Mouse (Mus musculus) spleen, postnatal 36 days (tissue): ENCODE measurements at regions not wholly inside any gene's neighbourhood (a gene's known extent, or its start where the extent isn't known, plus 50 kb on each side); places are given as distances from the start of the nearest gene placed in this dataset.

Experiments
- DNase-seq, 2 experiments: peaks; one replicate each; pipeline ENCODE4 v3.0.0; 2022; ENCODE audit warnings: low spot score in 2 of 2, mixed read lengths in 1 of 2

GRCm38 (mm10) chr1:72046072-72046471 lies 166.0 kb downstream of the Mreg start:
- no peak for DNase-seq

DNA sequence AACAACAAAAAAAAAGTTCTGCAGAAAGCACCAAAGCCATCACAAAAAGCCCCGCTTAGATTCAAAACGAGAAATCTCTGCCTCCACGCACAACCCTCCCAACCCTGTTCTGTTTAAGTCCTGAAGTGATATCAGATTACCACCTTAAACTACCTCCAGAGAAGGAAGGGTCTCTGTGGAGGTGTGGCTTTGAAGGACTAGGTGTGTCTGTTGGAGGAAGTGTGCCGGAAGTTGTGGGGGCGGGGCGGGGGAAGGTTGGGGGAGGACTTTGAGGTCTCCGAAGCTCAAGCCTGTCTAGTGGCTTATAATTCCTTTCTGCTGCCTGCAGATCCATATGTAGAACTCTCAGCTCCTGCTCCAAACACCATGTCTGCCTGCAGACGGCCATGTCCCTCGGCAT lies 173.6 kb downstream of the Mreg start:
- DNase-seq: no peak

GRCm38 (mm10) chr1:72036600-72036999 lies 175.5 kb downstream of the Mreg start:
- DNase-seq: no peak

DNA sequence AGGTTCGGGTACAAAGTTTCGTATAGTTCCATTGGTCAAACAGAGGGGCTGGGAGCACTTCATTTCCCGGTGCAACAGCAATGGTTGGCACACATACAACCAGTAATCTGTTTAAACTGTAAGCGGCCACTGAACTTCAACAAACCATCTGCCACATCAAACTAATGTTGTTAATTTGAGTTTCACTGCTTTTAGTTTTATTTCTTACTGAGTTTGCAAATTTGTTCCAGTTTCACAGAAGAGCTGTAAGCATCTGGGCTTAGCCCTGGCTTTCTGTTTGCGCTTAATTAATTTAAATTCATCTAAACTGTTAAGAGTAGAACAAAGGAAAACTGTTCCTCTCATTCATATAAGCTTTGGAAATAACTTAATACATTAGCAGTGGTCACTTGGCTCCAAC lies 176.0 kb downstream of the Mreg start:
- DNase-seq: no peak

DNA sequence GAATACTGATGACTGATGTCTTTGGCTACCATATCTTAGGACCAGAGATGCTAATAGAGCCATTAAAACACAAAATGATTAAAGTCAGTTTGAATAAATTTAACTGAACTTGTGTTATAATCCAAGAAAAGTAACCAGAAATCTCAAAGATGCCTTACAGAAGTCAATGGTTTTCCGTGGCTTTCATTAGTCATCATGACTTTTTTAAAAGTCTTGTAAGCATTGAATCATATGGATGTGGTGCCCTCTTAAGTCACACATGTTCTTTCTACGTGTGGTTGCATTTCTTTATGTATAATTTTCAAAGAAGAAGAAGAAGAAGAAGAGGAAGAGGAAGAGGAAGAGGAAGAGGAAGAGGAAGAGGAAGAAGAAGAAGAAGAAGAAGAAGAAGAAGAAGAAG lies 178.2 kb downstream of the Mreg start:
- no peak for DNase-seq

- DNase-seq: no peak
Observed at GRCm38 (mm10) chr1:72032214-72032613, 179.9 kb downstream of the Mreg start.

- no peak for DNase-seq
Observed at GRCm38 (mm10) chr1:72030763-72031405, 181.2 kb downstream of the Mreg start.

DNA sequence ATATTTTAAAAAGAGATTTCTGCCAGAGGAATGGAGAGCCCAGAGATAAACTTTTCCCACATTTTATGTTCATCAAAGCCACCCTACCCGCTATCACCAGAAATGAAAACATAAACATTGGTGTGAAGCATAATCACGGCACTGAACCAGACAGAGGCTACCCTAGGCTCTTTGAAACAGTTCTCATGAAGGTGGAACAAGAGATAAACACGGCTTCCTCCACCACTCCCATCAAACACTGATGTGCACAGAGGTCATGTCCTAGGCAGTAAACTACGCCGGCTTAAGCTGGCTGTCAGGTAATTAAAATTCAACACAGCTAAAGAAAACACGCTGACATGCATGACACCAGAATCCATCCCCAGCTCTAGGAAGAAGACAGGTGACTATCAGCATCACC lies 182.5 kb downstream of the Mreg start:
- DNase-seq: no peak

DNA sequence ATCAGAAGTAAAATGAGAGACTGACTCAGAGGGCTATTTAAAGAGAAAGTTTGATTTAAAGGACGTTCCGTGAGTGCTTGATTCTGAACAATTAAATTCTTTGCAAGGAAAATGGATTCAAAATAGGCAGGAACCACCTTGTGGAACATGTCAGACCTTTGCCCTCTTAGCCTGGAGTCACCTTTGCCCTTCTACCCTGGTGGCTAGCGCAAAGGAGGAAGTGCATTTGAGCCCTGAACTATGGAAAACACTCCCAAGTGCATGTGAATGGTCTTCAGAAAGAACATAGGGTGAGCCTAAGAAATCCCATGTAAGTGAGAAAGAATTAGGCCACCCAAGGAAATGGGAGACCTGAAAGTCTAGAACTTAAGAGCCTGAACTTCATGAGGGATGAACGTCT lies 185.2 kb downstream of the Mreg start:
- DNase-seq: no peak

DNA sequence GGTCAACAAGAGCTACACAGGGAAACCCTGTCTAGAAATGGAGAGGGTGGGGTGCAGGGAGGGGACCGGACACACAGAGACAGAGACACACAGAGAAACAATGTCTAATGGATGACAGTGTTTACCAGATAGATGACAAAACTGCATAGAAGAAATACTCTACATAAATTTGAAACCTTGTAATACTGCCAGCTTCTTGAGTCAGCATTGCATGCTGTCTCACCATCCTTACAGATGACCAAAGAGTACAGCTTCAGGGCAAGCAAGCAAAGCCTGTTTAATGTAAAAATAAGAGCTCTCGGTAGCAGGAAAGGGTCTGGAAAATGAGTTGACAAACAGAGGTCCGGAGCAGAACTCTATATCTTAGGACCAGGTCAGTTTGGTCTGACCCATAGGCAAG lies 189.5 kb downstream of the Mreg start:
- DNase-seq: no peak

- DNase-seq: no peak
Observed at GRCm38 (mm10) chr1:72018479-72019222, 193.5 kb downstream of the Mreg start.

GRCm38 (mm10) chr1:72017814-72018478 lies 194.2 kb downstream of the Mreg start:
- DNase-seq: no peak

- no peak for DNase-seq
Observed at GRCm38 (mm10) chr1:72015471-72015870, 196.6 kb downstream of the Mreg start.

DNA sequence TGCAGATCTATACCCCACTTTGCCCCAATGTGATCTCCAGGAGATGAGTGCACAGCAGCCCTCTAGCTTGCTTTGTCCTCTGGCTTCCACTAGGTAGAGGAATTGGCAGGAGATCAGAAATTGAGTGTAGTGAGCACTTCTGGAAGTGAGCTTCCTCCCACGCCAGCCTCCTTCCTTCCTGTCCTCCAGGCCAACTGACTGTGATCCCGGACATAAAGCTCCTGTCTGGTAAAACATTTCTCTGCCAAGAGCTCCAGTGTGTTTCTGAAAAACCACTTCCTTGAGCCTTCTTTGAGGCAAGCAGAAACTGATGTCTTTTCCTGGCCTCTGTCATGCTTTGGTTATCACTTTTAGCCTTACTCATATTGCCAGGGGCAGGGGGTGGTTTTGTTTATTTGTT lies 197.5 kb downstream of the Mreg start:
- DNase-seq: no peak

DNA sequence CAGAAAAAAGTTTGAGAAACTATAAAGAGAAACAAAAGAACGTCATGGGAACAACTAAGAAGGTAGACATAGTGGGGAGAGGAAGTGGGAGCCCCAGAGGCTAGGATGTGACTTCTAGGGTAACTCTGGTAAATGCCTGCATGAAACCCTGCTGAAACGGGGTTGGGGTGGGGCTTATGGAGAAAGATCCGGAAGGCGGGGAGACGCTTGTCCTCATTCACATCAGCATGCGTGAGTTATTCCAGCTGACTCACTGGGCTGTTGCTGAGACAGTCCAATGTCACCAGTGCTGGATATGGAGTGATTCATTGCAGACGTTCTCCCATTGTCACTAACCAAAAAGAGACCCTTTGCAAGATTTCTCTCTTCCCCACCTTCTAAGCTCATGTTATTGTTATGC lies 198.2 kb downstream of the Mreg start:
- DNase-seq: no peak

GRCm38 (mm10) chr1:72012710-72013109 lies 199.4 kb downstream of the Mreg start:
- no peak for DNase-seq

DNA sequence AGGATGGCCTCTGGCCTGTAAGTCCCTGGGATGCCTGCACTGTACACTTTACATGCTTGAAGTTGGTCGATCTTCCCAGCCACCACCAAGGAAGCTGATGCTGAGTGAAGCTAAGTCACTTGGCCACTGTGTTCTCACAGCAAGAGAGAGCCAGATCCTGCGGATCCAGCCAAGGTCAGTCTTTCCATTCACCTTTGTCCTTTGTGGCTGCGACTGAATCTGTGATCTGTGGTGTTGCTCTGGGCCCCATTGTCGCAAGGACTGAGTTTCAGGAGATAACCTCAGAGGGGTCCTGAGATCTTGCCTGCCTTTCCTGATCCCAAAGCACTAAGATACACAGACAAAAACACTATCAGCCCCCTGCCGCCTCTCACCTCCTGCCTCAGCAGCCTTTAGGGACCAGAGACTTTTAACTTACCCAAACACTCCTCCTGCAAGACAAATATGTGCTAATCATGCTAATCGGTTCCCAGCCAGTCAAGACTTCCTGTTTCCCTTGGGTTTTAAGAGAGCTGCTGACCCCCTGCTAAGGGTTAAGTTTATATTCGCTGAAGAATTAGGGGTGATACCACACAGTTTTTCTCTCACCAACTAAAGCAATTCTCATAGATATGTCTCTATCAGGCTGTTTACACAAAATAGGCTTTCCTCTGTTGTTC lies 202.7 kb downstream of the Mreg start:
- DNase-seq: no peak

DNA sequence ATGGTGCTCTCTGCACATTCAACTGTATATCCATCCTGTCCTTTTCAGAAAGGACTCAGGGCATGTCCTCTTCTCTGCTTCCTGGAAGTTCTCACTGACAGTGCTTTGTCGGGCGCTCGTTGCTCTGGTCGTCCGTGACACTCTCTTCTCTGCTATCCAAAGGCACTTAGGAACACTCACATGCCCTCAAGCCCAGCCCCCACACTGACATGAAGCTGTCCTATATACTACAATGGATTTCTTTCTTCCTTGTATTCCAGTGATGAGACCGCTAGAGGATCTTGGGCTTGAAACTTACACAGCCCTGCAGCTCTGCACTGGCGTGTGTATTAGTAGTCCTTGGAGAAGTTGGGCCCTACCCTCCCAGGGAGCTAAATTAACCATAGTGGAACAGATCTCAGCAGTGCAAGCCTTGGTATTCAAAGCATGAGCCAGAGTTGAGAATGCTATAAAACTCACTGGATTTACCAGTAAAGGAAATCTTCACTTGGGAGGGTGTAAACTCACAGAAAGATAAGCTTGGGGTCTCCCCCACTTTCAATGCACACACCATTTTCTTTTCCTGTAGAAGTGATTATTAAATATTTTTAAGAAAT lies 205.3 kb downstream of the Mreg start:
- no peak for DNase-seq

GRCm38 (mm10) chr1:72005956-72006355 lies 206.2 kb downstream of the Mreg start:
- DNase-seq: no peak

GRCm38 (mm10) chr1:72005550-72005949 lies 206.6 kb downstream of the Mreg start:
- no peak for DNase-seq

DNA sequence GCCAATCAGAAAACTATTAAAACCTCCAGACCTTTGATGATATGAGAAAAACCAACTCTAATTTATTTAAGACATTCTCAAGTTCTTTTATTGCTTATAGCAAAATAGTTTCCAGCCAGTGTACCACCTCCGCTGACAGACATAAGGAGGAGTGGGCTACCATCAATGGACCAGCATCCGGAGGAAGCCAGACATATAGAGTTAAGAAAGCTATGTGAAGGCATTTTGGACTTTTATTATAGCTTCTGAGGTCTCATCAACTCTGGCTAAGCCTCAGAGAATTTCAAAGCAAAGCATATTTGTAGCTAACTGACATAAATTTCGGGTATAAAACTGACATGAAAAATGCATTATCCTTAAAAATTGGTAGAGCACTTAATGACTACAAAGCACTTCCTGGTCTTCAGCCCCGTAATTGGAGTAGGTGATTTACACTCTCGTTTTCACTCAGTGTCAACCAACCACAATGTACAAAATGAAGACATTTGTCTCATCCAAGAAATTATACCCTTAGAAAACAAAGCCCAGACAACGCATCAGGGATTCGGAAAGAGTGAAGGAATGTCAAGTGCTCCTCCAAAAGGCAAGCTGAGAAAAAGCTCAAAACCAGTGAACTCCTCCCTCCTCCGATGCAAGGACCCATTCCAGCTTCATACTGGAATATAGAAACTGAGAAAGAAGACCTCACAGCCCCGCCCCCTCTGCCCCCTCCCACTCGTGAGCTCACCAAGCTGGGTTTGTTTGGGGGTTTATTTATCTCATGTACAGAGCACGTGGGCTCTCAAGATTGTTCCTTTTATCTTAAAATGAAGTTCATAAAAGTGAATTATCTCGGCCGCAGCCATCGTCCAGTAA lies 208.5 kb downstream of the Mreg start:
- no peak for DNase-seq
